Mouse (Mus musculus) spleen, adult 10 weeks (tissue): ENCODE measurements around the gene Gm35549. TPM values are rescaled to one million over a fixed set of nuclear protein-coding genes. Genes with fewer than 3 reads are reported as not detected.

Experiments
- polyA plus RNA-seq: library from polyadenylated mRNA; stranded (reverse); fragments of 350-450 nt; fragmentation: Illumina TruSeq; extraction: RNeasy Lipid Tissue Mini Kit (QIAGEN cat#74804); gene quantifications from one replicate; pipeline ENCODE4 v1.2.3, GENCODE M21; 2015; ENCODE audit warnings: low replicate concordance; ENCODE audit not compliant: insufficient read depth

Gene Gm35549
- polyA plus RNA-seq, result not detected

GRCm38 (mm10) chr9:122843760-122844159 is at the start of gene Gm35549:
Gm35549 (minus strand) TSS chr9:122844035.

DNA sequence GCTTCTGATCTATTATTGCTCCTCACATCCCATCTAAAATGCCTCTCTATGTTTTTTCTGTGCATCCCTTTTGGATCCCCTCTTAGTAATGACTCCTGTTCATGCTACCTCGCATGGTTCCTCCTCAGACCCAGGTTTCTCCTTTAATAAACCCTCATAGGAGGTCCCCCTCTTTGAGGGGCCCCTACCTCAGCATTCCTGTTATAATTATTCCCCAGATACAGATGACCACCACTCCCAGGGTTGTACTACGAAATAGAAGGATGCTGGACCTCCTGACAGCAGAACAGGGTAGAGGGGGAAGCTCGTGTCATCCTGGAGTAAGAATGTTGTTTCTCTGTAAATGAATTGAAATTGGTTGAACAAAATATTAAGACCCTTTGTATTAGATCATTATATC is 41.5 kb upstream of the Gm35549 start, which contains the start of gene Zkscan7:
TSS of gene Zkscan7 (plus strand) at position 301 of the 400 bp plus-strand sequence.

GRCm38 (mm10) chr9:122865697-122866166 is 21.9 kb upstream of the Gm35549 start, which contains the start of gene Zfp445:
Zfp445 (minus strand) TSS chr9:122866006.

DNA sequence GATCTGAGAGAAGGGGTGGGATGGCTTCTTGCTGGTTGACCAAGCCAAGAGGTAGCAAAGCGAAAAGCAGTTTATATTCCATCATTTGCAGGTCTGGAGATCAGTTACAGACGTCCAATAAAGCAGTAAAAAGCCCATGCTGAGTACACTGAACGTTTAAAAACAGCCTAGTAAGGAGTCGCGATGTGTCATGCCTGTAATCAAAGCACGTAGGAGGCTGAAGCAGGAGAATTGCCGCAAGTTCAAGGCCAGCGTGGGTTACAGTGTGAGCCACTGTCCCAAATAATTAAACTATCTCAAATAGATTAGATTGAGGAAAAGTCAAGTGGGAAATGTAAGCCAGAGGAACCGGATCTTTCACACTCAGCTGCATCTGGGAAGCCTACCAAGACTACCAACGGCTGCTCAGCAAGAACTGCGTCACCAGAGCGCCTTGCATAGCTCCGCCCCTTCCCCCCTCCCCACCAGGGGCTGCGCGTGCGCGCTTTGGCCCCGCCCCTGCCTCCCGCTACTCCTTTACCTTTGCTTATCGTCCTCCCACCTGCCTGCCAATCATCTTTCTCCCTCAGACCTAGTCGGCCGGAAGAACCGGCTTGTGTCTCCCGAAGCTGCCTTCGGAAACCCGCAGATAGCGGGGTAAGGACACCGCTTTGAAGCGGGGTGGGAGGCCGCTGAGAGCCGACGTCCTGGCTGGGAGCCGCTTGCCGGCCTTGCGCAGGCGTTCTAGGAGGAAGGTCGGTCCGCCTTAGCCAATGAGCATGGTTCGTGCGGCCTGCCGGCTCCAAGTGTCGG is 38.6 kb downstream of the Gm35549 start, which contains the start of gene Tcaim:
TSS of gene Tcaim (plus strand) at position 487 of the 792 bp plus-strand sequence.

Other genes starting within 250 kb of the Gm35549 start
- not detected for gene Topaz1, start 96.7 kb downstream of the Gm35549 start, polyA plus RNA-seq
- gene Tcaim, start 38.5 kb downstream of the Gm35549 start, polyA plus RNA-seq, result 13.0 TPM
- gene Zfp445, start 22.0 kb upstream of the Gm35549 start, polyA plus RNA-seq, result 188 TPM
- 13.0 TPM for gene Zkscan7, start 41.6 kb upstream of the Gm35549 start, polyA plus RNA-seq
- 3.1 TPM for gene Zfp105, start 79.0 kb upstream of the Gm35549 start, polyA plus RNA-seq
- 38.7 TPM for gene 1110059G10Rik, start 107.0 kb upstream of the Gm35549 start, polyA plus RNA-seq
- 16.4 TPM for gene Kif15, start 107.0 kb upstream of the Gm35549 start, polyA plus RNA-seq
- gene Tmem42, start 177.3 kb upstream of the Gm35549 start, polyA plus RNA-seq, result 14.8 TPM
- gene Tgm4, start 190.7 kb upstream of the Gm35549 start, polyA plus RNA-seq, result 0.76 TPM